Mouse (Mus musculus) gastrocnemius, postnatal 14 days (tissue): Measurements from ENCODE around the gene Kcnip2. TPM values are rescaled to one million over a fixed set of nuclear protein-coding genes. Genes with fewer than 3 reads are reported as not detected.
A peak's percentile ranks its signal among the peaks of the same experiment; 100 is the strongest.

Experiments used
- DNase-seq: peaks from one replicate; pipeline ENCODE4 v3.0.0; 2021; ENCODE audit warnings: mixed read lengths
- intact Hi-C: fragments of 180-260 bp; cut with DNase I; formaldehyde crosslinking; loops from one replicate; pipeline ENCODE4 v1.15.1; 2025; ENCODE audit warnings: low total_unique reads
- long read RNA-seq, 2 experiments: library from polyadenylated mRNA; stranded (forward); transcript quantifications; one replicate each; pipeline ENCODE4 v2.0.0; 2021
- total RNA-seq, 2 experiments: library from RNA; stranded (reverse); gene quantifications; 2 replicates each; pipeline ENCODE4 v1.2.3; 2021

Kcnip2 gene
- under 1 TPM; 0.16 to 0.74 TPM for total RNA-seq
- long read RNA-seq, experiment 1 = 0 reads
- long read RNA-seq, experiment 2 = 0 reads

- no peak for DNase-seq
- intact Hi-C loops = no loop called here
These were observed at the start of gene Kcnip2 for GRCm38 (mm10) chr19:45815831-45816405. Kcnip2 (minus strand) TSS chr19:45816061.

GRCm38 (mm10) chr19:45855284-45855920 is 39.5 kb upstream of the Kcnip2 start:
- intact Hi-C loops = no loop called here
- no peak for DNase-seq

- intact Hi-C loops = no loop called here
- DNase-seq = no peak
These were observed 38.7 kb upstream of the Kcnip2 start for GRCm38 (mm10) chr19:45854521-45854920.

GRCm38 (mm10) chr19:45847733-45848093 is 31.9 kb upstream of the Kcnip2 start:
- no peak for DNase-seq
- intact Hi-C loops = no loop called here

- intact Hi-C loops = no loop called here
- peak; percentile 9 for DNase-seq
These were observed 31.3 kb upstream of the Kcnip2 start for GRCm38 (mm10) chr19:45847016-45847732.

- intact Hi-C loops = no loop called here
- DNase-seq = no peak
These were observed 28.3 kb upstream of the Kcnip2 start for GRCm38 (mm10) chr19:45844209-45844608.

- no peak for DNase-seq
- intact Hi-C loops = no loop called here
These were observed 27.6 kb upstream of the Kcnip2 start for GRCm38 (mm10) chr19:45843424-45843823.

- DNase-seq = no peak
- intact Hi-C loops = no loop called here
These were observed 21.5 kb upstream of the Kcnip2 start for GRCm38 (mm10) chr19:45837050-45837994.

- no peak for DNase-seq
- intact Hi-C loops = no loop called here
These were observed 19.6 kb upstream of the Kcnip2 start for GRCm38 (mm10) chr19:45835490-45835889.

- DNase-seq = no peak
- intact Hi-C loops = no loop called here
These were observed 17.8 kb upstream of the Kcnip2 start for GRCm38 (mm10) chr19:45833665-45834064.

GRCm38 (mm10) chr19:45830679-45831078 is 14.8 kb upstream of the Kcnip2 start:
- intact Hi-C loops = no loop called here
- no peak for DNase-seq

GRCm38 (mm10) chr19:45827736-45828135 is 11.9 kb upstream of the Kcnip2 start:
- DNase-seq = no peak
- intact Hi-C loops = no loop called here

- intact Hi-C loops = no loop called here
These were observed 11.3 kb upstream of the Kcnip2 start for GRCm38 (mm10) chr19:45827125-45827524.

GRCm38 (mm10) chr19:45826146-45826545 is 10.3 kb upstream of the Kcnip2 start:
- no peak for DNase-seq

More at GRCm38 (mm10) chr19:45827125-45827524, 11.3 kb upstream of the Kcnip2 start:
- DNase-seq = no peak

GRCm38 (mm10) chr19:45821832-45822231 is 6.0 kb upstream of the Kcnip2 start:
- DNase-seq = no peak
- intact Hi-C loops = no loop called here

More at GRCm38 (mm10) chr19:45826146-45826545, 10.3 kb upstream of the Kcnip2 start:
- intact Hi-C loops = no loop called here

GRCm38 (mm10) chr19:45817816-45818490 is 2.1 kb upstream of the Kcnip2 start:
- intact Hi-C loops = no loop called here
- no peak for DNase-seq

GRCm38 (mm10) chr19:45816727-45817126 is 866 bp upstream of the Kcnip2 start:
- DNase-seq = no peak
- intact Hi-C loops = no loop called here

- intact Hi-C loops = no loop called here
- no peak for DNase-seq
These were observed 691 bp downstream of the Kcnip2 start for GRCm38 (mm10) chr19:45815170-45815569.

- intact Hi-C loops = loop anchor here (5.0 kb wide), 1 partner anchor 138 kb away; no protein-coding TSS in a partner anchor
- DNase-seq = no peak
These were observed 2.1 kb downstream of the Kcnip2 start for GRCm38 (mm10) chr19:45813801-45814200.
